Mouse (Mus musculus) heart, adult 2 months (tissue): ENCODE data around the gene Synpo2. TPM values are rescaled to one million over a fixed set of nuclear protein-coding genes. Genes with fewer than 3 reads are reported as not detected.

Source experiments
- DNase-seq, 2 experiments: peaks; one replicate each; pipeline ENCODE4 v3.0.0; 2021
- H3K27ac ChIP-seq: fragments of 200-600 bp; 2 replicates; pipeline ENCODE4 v1.8.1; 2022
- H3K27me3 ChIP-seq: fragments of 200-500 bp; 2 replicates; pipeline ENCODE4 v1.6.1; 2012; ENCODE audit warnings: mild to moderate bottlenecking, low read length, inconsistent platforms, mixed read lengths; ENCODE audit not compliant: control insufficient read depth, insufficient read depth
- H3K36me3 ChIP-seq: fragments of 200-500 bp; 2 replicates; pipeline ENCODE4 v1.6.1; 2012; ENCODE audit warnings: low read length, inconsistent platforms; ENCODE audit not compliant: control insufficient read depth, insufficient read depth
- H3K4me1 ChIP-seq: fragments of 200-500 bp; 2 replicates; pipeline ENCODE4 v1.6.1; 2011; ENCODE audit warnings: low read length; ENCODE audit not compliant: control insufficient read depth, insufficient read depth
- H3K4me3 ChIP-seq: fragments of 200-600 bp; 2 replicates; pipeline ENCODE4 v1.8.1; 2022
- H3K79me2 ChIP-seq: fragments of 200-500 bp; replicated peaks from 2 replicates; pipeline ENCODE4 v1.6.1; 2012; ENCODE audit warnings: mild to moderate bottlenecking, inconsistent platforms, low read length, moderate library complexity, mixed read lengths; ENCODE audit not compliant: control insufficient read depth, insufficient read depth
- H3K9ac ChIP-seq: fragments of 200-500 bp; 2 replicates; pipeline ENCODE4 v1.6.1; 2012; ENCODE audit warnings: low read depth, mild to moderate bottlenecking, control low read depth, inconsistent platforms, low read length, mixed read lengths
- CTCF ChIP-seq: fragments of 200-600 bp; IDR thresholded peaks from 2 replicates; pipeline ENCODE4 v1.8.1; 2022; ENCODE audit warnings: antibody characterized with exemption, mild to moderate bottlenecking, moderate library complexity
- EP300 ChIP-seq: fragments of 200-500 bp; IDR thresholded peaks from 2 replicates; pipeline ENCODE4 v1.6.1; 2011; ENCODE audit warnings: low read depth, low read length, control low read depth; ENCODE audit not compliant: insufficient read depth
- POLR2A ChIP-seq: fragments of 200-500 bp; IDR thresholded peaks from 2 replicates; pipeline ENCODE4 v1.6.1; 2011; ENCODE audit warnings: mild to moderate bottlenecking, low read depth, low read length, control low read depth; ENCODE audit not compliant: insufficient read depth
- WGBS: fragments of 180-500 bp; shearing (Covaris S2); methylation state at CpG from one replicate; pipeline ENCODE4 v1.1.7; 2018; 5-methylcytosine and 5-hydroxymethylcytosine counted together
- intact Hi-C: fragments of 180-260 bp; cut with DNase I; formaldehyde crosslinking; loops from one replicate; pipeline ENCODE4 v1.15.1; 2025
- polyA plus RNA-seq: library from polyadenylated mRNA; depleted of rRNA; stranded (reverse); fragments of >200 nt; gene quantifications from 2 replicates; pipeline ENCODE4 v1.2.3, GENCODE M21; 2012
- total RNA-seq, 2 experiments: library from RNA; stranded (reverse); gene quantifications; 2 replicates each; pipeline ENCODE4 v1.2.3; 2021

The Synpo2 gene
- total and polyA plus RNA-seq, 3 experiments, result 19.3 to 97.5 (median 85.8) TPM

GRCm38 (mm10) chr3:123244376-123244775 lies 8.4 kb upstream of the Synpo2 start:
- peak overlapping the region; percentile 40 for H3K27ac ChIP-seq
- no peak for TF ChIP-seq CTCF
- TF ChIP-seq EP300, result no peak
- TF ChIP-seq POLR2A, result no peak
- H3K27me3 ChIP-seq, result no peaks in the 10 kb centered on the region
- WGBS, result 13% methylated on average over 5 of the region's 5 CpGs
- no peaks in the 10 kb centered on the region for H3K79me2 ChIP-seq
- DNase-seq, result peak; percentile 44 to 64
- H3K4me1 ChIP-seq, result peaks cover 2% of the 10 kb centered on the region; the same call in 1 of the 2 replicates
- H3K9ac ChIP-seq, result no peak overlapping the region
- intact Hi-C loops, result no loop called here
- H3K36me3 ChIP-seq, result no peaks in the 10 kb centered on the region
- no peak overlapping the region for H3K4me3 ChIP-seq

DNA sequence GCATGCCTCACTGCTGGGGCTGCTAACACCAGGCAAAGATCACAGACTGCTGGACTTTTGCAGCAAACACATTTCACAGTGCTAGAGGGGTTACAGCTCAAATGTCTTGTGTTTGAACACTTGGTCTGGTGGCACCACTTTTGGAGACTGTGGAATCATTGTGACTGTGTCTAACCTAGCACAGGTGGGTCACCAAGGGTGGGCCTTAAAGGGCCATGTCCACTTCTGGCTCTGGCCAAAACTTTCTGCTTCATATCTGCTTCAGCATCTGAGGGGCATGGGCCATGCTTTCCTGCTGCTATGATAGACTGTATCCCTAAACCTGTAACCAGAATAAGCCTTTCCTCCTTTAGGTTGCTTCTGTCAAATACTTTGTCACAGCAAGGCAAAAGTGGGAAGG lies 1.5 kb upstream of the Synpo2 start:
- no peaks in the 10 kb centered on the region for H3K79me2 ChIP-seq
- DNase-seq, result no peak
- no peaks in the 10 kb centered on the region for H3K27me3 ChIP-seq
- intact Hi-C loops, result loop anchor here (2.0 kb wide), 1 partner anchor 29 kb away; the partner anchor contains the start of gene Sec24d
- peaks cover 13% of the 10 kb centered on the region for H3K4me1 ChIP-seq
- no peak overlapping the region for H3K4me3 ChIP-seq
- H3K27ac ChIP-seq, result no peak overlapping the region
- no peak overlapping the region for H3K9ac ChIP-seq
- no peak for TF ChIP-seq EP300
- TF ChIP-seq CTCF, result no peak
- no peak for TF ChIP-seq POLR2A
- H3K36me3 ChIP-seq, result peaks cover 3% of the 10 kb centered on the region; the same call in 1 of the 2 replicates

DNA sequence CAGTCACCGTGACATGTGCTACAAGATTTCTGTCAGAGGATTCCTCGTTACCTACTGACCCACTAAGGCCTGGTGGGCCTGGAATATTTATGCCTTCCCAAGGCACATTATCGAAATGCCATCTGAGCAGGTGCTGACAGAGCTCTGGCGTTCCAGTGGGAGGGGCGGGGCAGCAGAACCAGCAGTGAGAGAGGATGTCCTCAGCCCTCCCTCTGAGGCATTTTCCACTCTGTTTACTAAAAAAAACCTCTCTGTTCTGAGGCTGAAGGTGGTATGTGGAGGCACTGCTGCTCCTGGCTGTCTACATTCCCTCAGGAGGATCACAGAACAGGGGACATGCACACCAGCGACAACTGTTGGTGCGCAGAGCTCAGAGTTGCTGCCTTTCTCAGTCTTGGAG lies 1.1 kb upstream of the Synpo2 start:
- Histone ChIP-seq H3K27me3 (no peaks in the 10 kb centered on the region), H3K4me1 (peaks cover 13% of the 10 kb centered on the region), H3K27ac (peak overlapping the region; percentile 89), H3K79me2 (no peaks in the 10 kb centered on the region), H3K36me3 (peaks cover 3% of the 10 kb centered on the region; the same call in 1 of the 2 replicates), H3K9ac (no peak overlapping the region), H3K4me3 (no peak overlapping the region)
- WGBS, result 32% methylated on average over 7 of the region's 7 CpGs
- peak in 1 of 2 experiments; percentile 25 for DNase-seq
- intact Hi-C loops, result loop anchor here (2.0 kb wide), 1 partner anchor 30 kb away; the partner anchor contains the start of gene Sec24d
- TF ChIP-seq CTCF, result no peak
- no peak for TF ChIP-seq POLR2A
- TF ChIP-seq EP300, result no peak

DNA sequence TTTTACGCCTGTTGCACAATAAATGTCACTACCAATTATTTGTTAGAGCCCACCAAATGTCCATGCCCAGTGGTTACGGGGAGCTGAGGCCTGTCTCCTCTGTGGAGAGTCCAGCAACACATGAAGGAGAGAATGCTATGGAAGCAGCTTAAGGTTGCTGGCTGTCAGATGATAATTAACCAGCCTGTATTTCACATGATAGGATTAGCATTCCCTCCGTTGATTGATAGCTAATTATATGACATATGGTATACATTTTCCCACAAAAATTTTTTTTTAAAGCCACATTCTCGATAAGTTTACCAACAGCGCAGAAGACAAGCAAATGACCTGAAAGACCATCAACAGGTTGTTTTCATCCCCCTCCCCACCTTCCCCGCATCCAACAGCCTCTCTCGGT lies 454 bp downstream of the Synpo2 start:
- WGBS, result 39% methylated on average over 7 of the region's 7 CpGs
- peak overlapping the region; percentile 63 for H3K4me3 ChIP-seq
- no peak for TF ChIP-seq POLR2A
- TF ChIP-seq CTCF, result no peak
- TF ChIP-seq EP300, result no peak
- DNase-seq, result no peak
- no peaks in the 10 kb centered on the region for H3K79me2 ChIP-seq
- peaks cover 3% of the 10 kb centered on the region; the same call in 1 of the 2 replicates for H3K36me3 ChIP-seq
- peak overlapping the region; percentile 89 for H3K27ac ChIP-seq
- intact Hi-C loops, result loop anchor here (2.0 kb wide), 1 partner anchor 117 kb away; no protein-coding TSS in a partner anchor
- peak overlapping the region; percentile 90 for H3K9ac ChIP-seq
- H3K27me3 ChIP-seq, result no peaks in the 10 kb centered on the region
- H3K4me1 ChIP-seq, result peaks cover 13% of the 10 kb centered on the region

DNA sequence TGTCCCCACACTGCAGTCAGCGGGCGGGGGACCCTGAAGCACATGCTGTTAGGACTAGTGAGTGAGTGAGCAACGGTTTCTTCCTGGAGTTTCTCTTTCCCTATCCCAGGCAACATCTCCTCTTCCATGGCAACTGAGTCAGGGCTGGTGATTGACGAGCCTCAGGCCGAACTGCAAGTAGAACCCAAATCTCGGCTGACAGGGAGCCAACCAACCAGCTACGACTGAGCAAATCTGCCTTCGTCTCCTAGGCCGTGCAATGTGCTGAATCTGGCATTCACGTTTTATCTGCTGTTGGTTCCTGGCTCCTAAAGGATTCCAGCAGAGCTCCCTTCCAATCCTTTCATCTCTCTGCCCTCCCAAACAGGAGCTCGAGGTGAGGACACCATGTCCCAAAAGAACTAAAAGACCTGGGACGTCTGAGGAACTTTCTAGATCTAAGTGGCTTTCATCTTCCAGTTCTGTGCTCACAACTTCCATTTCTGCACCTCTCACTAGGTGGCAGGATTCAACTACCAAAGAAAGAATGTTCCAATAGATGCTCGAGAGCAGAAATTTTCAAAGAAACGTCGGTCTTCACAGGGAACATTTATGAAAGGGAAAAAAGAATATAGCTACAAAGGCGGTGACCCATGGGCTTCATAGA lies 1.6 kb downstream of the Synpo2 start:
- no peak for TF ChIP-seq EP300
- peak; percentile 84 for TF ChIP-seq CTCF
- peaks cover 3% of the 10 kb centered on the region; the same call in 1 of the 2 replicates for H3K36me3 ChIP-seq
- H3K4me1 ChIP-seq, result peaks cover 14% of the 10 kb centered on the region
- intact Hi-C loops, result loop anchor here (1.0 to 2.0 kb wide), 2 partner anchors 88 to 118 kb away; no protein-coding TSS in a partner anchor
- 21% methylated on average over 16 of the region's 16 CpGs for WGBS
- H3K4me3 ChIP-seq, result peak overlapping the region; percentile 63
- DNase-seq, result peak; percentile 56 to 57
- H3K9ac ChIP-seq, result peak overlapping the region; percentile 83
- H3K27me3 ChIP-seq, result no peaks in the 10 kb centered on the region
- no peaks in the 10 kb centered on the region for H3K79me2 ChIP-seq
- peak overlapping the region; percentile 89 for H3K27ac ChIP-seq

- H3K9ac ChIP-seq, result no peak overlapping the region
- no peak for TF ChIP-seq CTCF
- no peak for TF ChIP-seq EP300
- no peak for TF ChIP-seq POLR2A
- no peak overlapping the region for H3K27ac ChIP-seq
- no peaks in the 10 kb centered on the region for H3K27me3 ChIP-seq
- H3K79me2 ChIP-seq, result no peaks in the 10 kb centered on the region
- H3K36me3 ChIP-seq, result peaks cover 8% of the 10 kb centered on the region
- H3K4me3 ChIP-seq, result no peak overlapping the region
- 89% methylated on average over 2 of the region's 2 CpGs for WGBS
- intact Hi-C loops, result loop anchor here (2.0 kb wide), 1 partner anchor 63 kb away; no protein-coding TSS in a partner anchor
- no peak for DNase-seq
- peaks cover 10% of the 10 kb centered on the region for H3K4me1 ChIP-seq
Observed at GRCm38 (mm10) chr3:123231639-123232038, 4.3 kb downstream of the Synpo2 start.
